Mouse (Mus musculus): ENCODE measurements around the gene Il17f.

GRCm38 (mm10) chr1:20828061-20828460, 37.6 kb upstream of the Il17f start:
- no peak for TF ChIP-seq CTCF (IDR thresholded peaks at IDR 0.05; ENCODE audit: low read depth, low read length)
- no peak for TF ChIP-seq POLR2A (IDR thresholded peaks at IDR 0.05; ENCODE audit: borderline replicate concordance, low read depth, low read length)
